Mouse (Mus musculus): ENCODE measurements around the gene Calm5.
"Not testable (repeated sequence)": the region's sequence is repeated elsewhere in the genome, so short reads cannot be mapped to it uniquely, and the experiment has no call there.

GRCm38 (mm10) chr13:3837312-3837807, 16.6 kb upstream of the Calm5 start, which contains the start of gene Calm4:
- TF ChIP-seq FLI1 (IDR thresholded peaks at IDR 0.05; ENCODE audit: low read length); GATA1 (IDR thresholded peaks at IDR 0.05; ENCODE audit: borderline replicate concordance, low read length): not testable (repeated sequence)

All from megakaryocyte, embryonic 14.5 days (primary cell).